Mouse (Mus musculus) hindbrain, embryonic 16.5 days (tissue): Measurements from ENCODE around the gene Arpc5l. TPM values are rescaled to one million over a fixed set of nuclear protein-coding genes. Genes with fewer than 3 reads are reported as not detected.

ENCODE experiments used
- ATAC-seq: fragments of 200-750 bp; cut with Nextera tagmentation; 2 replicates; pipeline ENCODE4 v1.8.0; 2017; ENCODE audit warnings: moderate TSS enrichment, moderate library complexity
- H3K27ac ChIP-seq: fragments of 300-500 bp; sonication (generic); 2 replicates; pipeline ENCODE4 v1.5.1; 2014; ENCODE audit warnings: low read depth, mild to moderate bottlenecking, control low read depth, low read length, moderate library complexity
- H3K27me3 ChIP-seq: fragments of 300-500 bp; sonication (generic); replicated peaks from 2 replicates; pipeline ENCODE4 v1.6.1; 2014; ENCODE audit warnings: low read length; ENCODE audit not compliant: control insufficient read depth, insufficient read depth
- H3K36me3 ChIP-seq: fragments of 300-500 bp; sonication (generic); 2 replicates; pipeline ENCODE4 v1.6.1; 2014; ENCODE audit warnings: mild to moderate bottlenecking, low read length, moderate library complexity, mixed read lengths; ENCODE audit not compliant: control insufficient read depth, insufficient read depth
- H3K4me1 ChIP-seq: fragments of 300-500 bp; sonication (generic); 2 replicates; pipeline ENCODE4 v1.6.1; 2014; ENCODE audit warnings: low read depth, low read length; ENCODE audit not compliant: control insufficient read depth, insufficient read depth
- H3K4me2 ChIP-seq: fragments of 300-500 bp; sonication (generic); 2 replicates; pipeline ENCODE4 v1.6.1; 2014; ENCODE audit warnings: mild to moderate bottlenecking, low read length, control low read depth, moderate library complexity
- H3K4me3 ChIP-seq: fragments of 300-500 bp; sonication (generic); 2 replicates; pipeline ENCODE4 v1.5.1; 2014; ENCODE audit warnings: mild to moderate bottlenecking, low read length, control low read depth, moderate library complexity
- H3K9ac ChIP-seq: fragments of 300-500 bp; sonication (generic); 2 replicates; pipeline ENCODE4 v1.6.1; 2014; ENCODE audit warnings: low read depth, mild to moderate bottlenecking, control low read depth, low read length, moderate library complexity
- H3K9me3 ChIP-seq: fragments of 300-500 bp; sonication (generic); 2 replicates; pipeline ENCODE4 v1.6.1; 2014; ENCODE audit warnings: mild to moderate bottlenecking, low read length, moderate library complexity; ENCODE audit not compliant: control insufficient read depth
- WGBS: fragments of 180-500 bp; shearing (Covaris S2); extraction: QIAGEN DNeasy Blood & Tissue Kit; methylation state at CpG from one replicate; pipeline ENCODE4 v1.1.7; 2014; 5-methylcytosine and 5-hydroxymethylcytosine counted together
- polyA plus RNA-seq: library from polyadenylated mRNA; unstranded; fragments of >200 nt; fragmentation: Nextera tagmentation; extraction: Ambion mirVana; gene quantifications from 2 replicates; pipeline ENCODE4 v1.2.1, GENCODE M21; 2015

The Arpc5l gene
- polyA plus RNA-seq, 1 experiment from 2014 or later, result 152 TPM

GRCm38 (mm10) chr2:38992452-38992851 is 12.7 kb upstream of the Arpc5l start:
- no peak overlapping the region for H3K9ac ChIP-seq
- H3K27me3 ChIP-seq, result no peaks in the 10 kb centered on the region; the same call in 1 of the 2 replicates
- no peak for ATAC-seq
- H3K36me3 ChIP-seq, result no peaks in the 10 kb centered on the region
- H3K27ac ChIP-seq, result no peak overlapping the region
- 29% methylated on average over 4 of the region's 4 CpGs for WGBS
- H3K4me2 ChIP-seq, result no peak overlapping the region
- no peak overlapping the region for H3K4me3 ChIP-seq
- H3K9me3 ChIP-seq, result no peaks in the 10 kb centered on the region
- no peaks in the 10 kb centered on the region; the same call in 1 of the 2 replicates for H3K4me1 ChIP-seq

- Histone ChIP-seq H3K27me3 (no peaks in the 10 kb centered on the region; the same call in 1 of the 2 replicates), H3K27ac (no peak within 1 kb of the TSS), H3K36me3 (peaks cover 21% of the 10 kb centered on the region), H3K4me2 (peak within 1 kb of the TSS; percentile 50), H3K4me1 (peaks cover 3% of the 10 kb centered on the region), H3K9me3 (no peaks in the 10 kb centered on the region), H3K4me3 (peak within 1 kb of the TSS; percentile 40), H3K9ac (peak within 1 kb of the TSS; percentile 36)
- whole genome bisulfite sequencing, result 16% methylated on average over 33 of the region's 33 CpGs
- peak; percentile 92 for ATAC-seq
These were observed 7.5 kb upstream of the Arpc5l start, which contains the start of gene Wdr38 for GRCm38 (mm10) chr2:38997386-38998374. Gene Wdr38 (plus strand): TSS chr2:38997476.

- H3K36me3 ChIP-seq, result peaks cover 24% of the 10 kb centered on the region
- H3K4me3 ChIP-seq, result no peak overlapping the region
- ATAC-seq, result no peak
- H3K27ac ChIP-seq, result no peak overlapping the region
- 65% methylated on average over 4 of the region's 4 CpGs for WGBS
- H3K9me3 ChIP-seq, result no peaks in the 10 kb centered on the region
- no peak overlapping the region for H3K4me2 ChIP-seq
- H3K4me1 ChIP-seq, result peaks cover 19% of the 10 kb centered on the region
- H3K27me3 ChIP-seq, result no peaks in the 10 kb centered on the region; the same call in 1 of the 2 replicates
- no peak overlapping the region for H3K9ac ChIP-seq
These were observed 5.8 kb upstream of the Arpc5l start for GRCm38 (mm10) chr2:38999381-38999780.

GRCm38 (mm10) chr2:38999910-39000586 is 5.1 kb upstream of the Arpc5l start:
- H3K4me3 ChIP-seq, result no peak overlapping the region
- H3K9ac ChIP-seq, result no peak overlapping the region
- 68% methylated on average over 8 of the region's 8 CpGs for WGBS
- no peaks in the 10 kb centered on the region; the same call in 1 of the 2 replicates for H3K27me3 ChIP-seq
- H3K9me3 ChIP-seq, result no peaks in the 10 kb centered on the region
- H3K4me2 ChIP-seq, result no peak overlapping the region
- no peak overlapping the region for H3K27ac ChIP-seq
- peaks cover 24% of the 10 kb centered on the region for H3K36me3 ChIP-seq
- H3K4me1 ChIP-seq, result peaks cover 19% of the 10 kb centered on the region
- no peak for ATAC-seq

- Histone ChIP-seq H3K36me3 (peaks cover 24% of the 10 kb centered on the region), H3K4me2 (no peak overlapping the region), H3K9me3 (no peaks in the 10 kb centered on the region), H3K4me1 (peaks cover 19% of the 10 kb centered on the region), H3K9ac (no peak overlapping the region), H3K4me3 (no peak overlapping the region), H3K27ac (no peak overlapping the region), H3K27me3 (no peaks in the 10 kb centered on the region; the same call in 1 of the 2 replicates)
- 91% methylated on average over 4 of the region's 4 CpGs for WGBS
- ATAC-seq, result no peak
These were observed 4.6 kb upstream of the Arpc5l start for GRCm38 (mm10) chr2:39000587-39000919.

- no peaks in the 10 kb centered on the region; the same call in 1 of the 2 replicates for H3K27me3 ChIP-seq
- H3K4me3 ChIP-seq, result no peak overlapping the region
- H3K9me3 ChIP-seq, result no peaks in the 10 kb centered on the region
- no peak for ATAC-seq
- 85% methylated on average over 3 of the region's 3 CpGs for WGBS
- peaks cover 24% of the 10 kb centered on the region for H3K36me3 ChIP-seq
- no peak overlapping the region for H3K27ac ChIP-seq
- H3K4me2 ChIP-seq, result no peak overlapping the region
- peaks cover 25% of the 10 kb centered on the region for H3K4me1 ChIP-seq
- no peak overlapping the region for H3K9ac ChIP-seq
These were observed 3.3 kb upstream of the Arpc5l start for GRCm38 (mm10) chr2:39001866-39002265.

GRCm38 (mm10) chr2:39003106-39003505 is 2.0 kb upstream of the Arpc5l start:
- 50% methylated on average over 8 of the region's 8 CpGs for WGBS
- ATAC-seq, result no peak
- Histone ChIP-seq H3K4me3 (no peak overlapping the region), H3K36me3 (peaks cover 24% of the 10 kb centered on the region), H3K9ac (no peak overlapping the region; the same call in 1 of the 2 replicates), H3K27ac (no peak overlapping the region), H3K27me3 (no peaks in the 10 kb centered on the region), H3K4me1 (peaks cover 30% of the 10 kb centered on the region), H3K9me3 (no peaks in the 10 kb centered on the region), H3K4me2 (peak overlapping the region; percentile 83)

GRCm38 (mm10) chr2:39003512-39003911 is 1.6 kb upstream of the Arpc5l start:
- H3K27me3 ChIP-seq, result no peaks in the 10 kb centered on the region
- 63% methylated on average over 5 of the region's 5 CpGs for WGBS
- H3K9ac ChIP-seq, result peak overlapping the region; percentile 82
- no peak for ATAC-seq
- H3K36me3 ChIP-seq, result peaks cover 24% of the 10 kb centered on the region
- no peak overlapping the region for H3K27ac ChIP-seq
- peaks cover 30% of the 10 kb centered on the region for H3K4me1 ChIP-seq
- peak overlapping the region; percentile 74 for H3K4me3 ChIP-seq
- peak overlapping the region; percentile 83 for H3K4me2 ChIP-seq
- H3K9me3 ChIP-seq, result no peaks in the 10 kb centered on the region

- ATAC-seq, result 0 out of 2 replicates have a peak, but pooled peaks have one; percentile 1
- no peaks in the 10 kb centered on the region for H3K27me3 ChIP-seq
- H3K9me3 ChIP-seq, result no peaks in the 10 kb centered on the region
- H3K4me1 ChIP-seq, result peaks cover 37% of the 10 kb centered on the region
- peak overlapping the region; percentile 83 for H3K4me2 ChIP-seq
- peak overlapping the region; percentile 90 for H3K27ac ChIP-seq
- peak overlapping the region; percentile 82 for H3K9ac ChIP-seq
- peak overlapping the region; percentile 74 for H3K4me3 ChIP-seq
- 0% methylated on average over 11 of the region's 11 CpGs for WGBS
- peaks cover 24% of the 10 kb centered on the region for H3K36me3 ChIP-seq
These were observed 776 bp upstream of the Arpc5l start for GRCm38 (mm10) chr2:39004372-39004771.
